Mouse (Mus musculus): ENCODE measurements around the gene Fxyd2. TPM values are rescaled to one million over a fixed set of nuclear protein-coding genes. Genes with fewer than 3 reads are reported as not detected.

The Fxyd2 gene
- polyA plus RNA-seq, 1 experiment = 0.07 TPM

- Histone ChIP-seq H3K4me3 (no peak overlapping the region), H3K4me2 (ENCODE audit: low read depth) (no peak overlapping the region), H3K27me3 (ENCODE audit: control insufficient read depth, insufficient read depth, insufficient read length) (no peaks in the 10 kb centered on the region), H3K79me2 (ENCODE audit: control insufficient read depth, insufficient read depth) (no peaks in the 10 kb centered on the region), H3ac (ENCODE audit: control insufficient read depth, insufficient read length) (no peak overlapping the region), H3K36me3 (ENCODE audit: control insufficient read depth, insufficient read depth) (no peaks in the 10 kb centered on the region)
- TF ChIP-seq TCF12 (IDR thresholded peaks at IDR 0.05; ENCODE audit: insufficient read depth, poor library complexity, severe bottlenecking) (no peak), SRF (IDR thresholded peaks at IDR 0.05; ENCODE audit: control insufficient read depth, insufficient read length, low read depth) (no peak), MAX (IDR thresholded peaks at IDR 0.05; ENCODE audit: low read depth) (no peak), POLR2A (IDR thresholded peaks at IDR 0.05; ENCODE audit: insufficient read length, low read depth) (no peak), POLR2AphosphoS2 (IDR thresholded peaks at IDR 0.05; ENCODE audit: insufficient read length, low read depth) (no peak), E2F4 (IDR thresholded peaks at IDR 0.05; ENCODE audit: insufficient read depth) (no peak), TCF3 (IDR thresholded peaks at IDR 0.05; ENCODE audit: insufficient read length, low read depth) (no peak), USF1 (IDR thresholded peaks at IDR 0.05; ENCODE audit: low read depth) (no peak), REST (IDR thresholded peaks at IDR 0.05; ENCODE audit: insufficient read depth, insufficient read length) (no peak), CEBPB (IDR thresholded peaks at IDR 0.05; ENCODE audit: insufficient read depth, poor library complexity, severe bottlenecking) (no peak)
Measured at GRCm38 (mm10) chr9:45401851-45402250, 2.4 kb downstream of the Fxyd2 start.

- TF ChIP-seq TCF12 (IDR thresholded peaks at IDR 0.05; ENCODE audit: insufficient read depth, poor library complexity, severe bottlenecking) (no peak), E2F4 (IDR thresholded peaks at IDR 0.05; ENCODE audit: insufficient read depth) (no peak), SRF (IDR thresholded peaks at IDR 0.05; ENCODE audit: control insufficient read depth, insufficient read length, low read depth) (no peak), MYOD1 (IDR thresholded peaks at IDR 0.05; ENCODE audit: control insufficient read depth in 1 of 3, insufficient read length in 2 of 3, low read depth in 2 of 3) (no peak), CEBPB (IDR thresholded peaks at IDR 0.05; ENCODE audit: insufficient read depth, poor library complexity, severe bottlenecking) (no peak), MYOG (IDR thresholded peaks at IDR 0.05; ENCODE audit: control insufficient read depth in 1 of 3, insufficient read depth in 1 of 3, insufficient read length in 2 of 3, low read depth in 2 of 3) (no peak), USF1 (IDR thresholded peaks at IDR 0.05; ENCODE audit: low read depth) (no peak), REST (IDR thresholded peaks at IDR 0.05; ENCODE audit: insufficient read depth, insufficient read length) (no peak), POLR2A (IDR thresholded peaks at IDR 0.05; ENCODE audit: insufficient read length, low read depth) (no peak), POLR2AphosphoS2 (IDR thresholded peaks at IDR 0.05; ENCODE audit: insufficient read length, low read depth) (no peak)
- no peaks in the 10 kb centered on the region for H3K27me3 ChIP-seq (ENCODE audit: control insufficient read depth, insufficient read depth, insufficient read length)
- no peaks in the 10 kb centered on the region for H3K36me3 ChIP-seq (ENCODE audit: control insufficient read depth, insufficient read depth)
- no peak overlapping the region for H3K4me3 ChIP-seq
- H3K4me2 ChIP-seq (ENCODE audit: low read depth) = no peak overlapping the region
- H3ac ChIP-seq (ENCODE audit: control insufficient read depth, insufficient read length) = no peak overlapping the region
- H3K79me2 ChIP-seq (ENCODE audit: control insufficient read depth, insufficient read depth) = no peaks in the 10 kb centered on the region
Measured at GRCm38 (mm10) chr9:45402957-45403356, 3.5 kb downstream of the Fxyd2 start.

- Histone ChIP-seq H3K4me3 (no peak overlapping the region), H3K27me3 (ENCODE audit: control insufficient read depth, insufficient read depth, insufficient read length) (no peaks in the 10 kb centered on the region), H3K4me2 (ENCODE audit: low read depth) (no peak overlapping the region), H3ac (ENCODE audit: control insufficient read depth, insufficient read length) (no peak overlapping the region), H3K79me2 (ENCODE audit: control insufficient read depth, insufficient read depth) (no peaks in the 10 kb centered on the region), H3K36me3 (ENCODE audit: control insufficient read depth, insufficient read depth) (no peaks in the 10 kb centered on the region)
- no peak for TF ChIP-seq REST (IDR thresholded peaks at IDR 0.05; ENCODE audit: insufficient read depth, insufficient read length)
- TF ChIP-seq USF1 (IDR thresholded peaks at IDR 0.05; ENCODE audit: low read depth) = no peak
- TF ChIP-seq E2F4 (IDR thresholded peaks at IDR 0.05; ENCODE audit: insufficient read depth) = no peak
- no peak for TF ChIP-seq CEBPB (IDR thresholded peaks at IDR 0.05; ENCODE audit: insufficient read depth, poor library complexity, severe bottlenecking)
- no peak for TF ChIP-seq TCF3 (IDR thresholded peaks at IDR 0.05; ENCODE audit: insufficient read length, low read depth)
- TF ChIP-seq MAX (IDR thresholded peaks at IDR 0.05; ENCODE audit: low read depth) = no peak
- TF ChIP-seq TCF12 (IDR thresholded peaks at IDR 0.05; ENCODE audit: insufficient read depth, poor library complexity, severe bottlenecking) = no peak
- no peak for TF ChIP-seq POLR2AphosphoS2 (IDR thresholded peaks at IDR 0.05; ENCODE audit: insufficient read length, low read depth)
- no peak for TF ChIP-seq MYOG (IDR thresholded peaks at IDR 0.05; ENCODE audit: control insufficient read depth in 1 of 3, insufficient read depth in 1 of 3, insufficient read length in 2 of 3, low read depth in 2 of 3)
- TF ChIP-seq MYOD1 (IDR thresholded peaks at IDR 0.05; ENCODE audit: control insufficient read depth in 1 of 3, insufficient read length in 2 of 3, low read depth in 2 of 3) = no peak
- TF ChIP-seq POLR2A (IDR thresholded peaks at IDR 0.05; ENCODE audit: insufficient read length, low read depth) = no peak
- no peak for TF ChIP-seq SRF (IDR thresholded peaks at IDR 0.05; ENCODE audit: control insufficient read depth, insufficient read length, low read depth)
Measured at GRCm38 (mm10) chr9:45405694-45406093, 6.2 kb downstream of the Fxyd2 start.

- no peaks in the 10 kb centered on the region for H3K27me3 ChIP-seq (ENCODE audit: control insufficient read depth, insufficient read depth, insufficient read length)
Measured at GRCm38 (mm10) chr9:45406808-45407207, 7.3 kb downstream of the Fxyd2 start.

More at GRCm38 (mm10) chr9:45406808-45407207, 7.3 kb downstream of the Fxyd2 start:
- Histone ChIP-seq H3ac (ENCODE audit: control insufficient read depth, insufficient read length) (no peak overlapping the region), H3K79me2 (ENCODE audit: control insufficient read depth, insufficient read depth) (no peaks in the 10 kb centered on the region), H3K36me3 (ENCODE audit: control insufficient read depth, insufficient read depth) (no peaks in the 10 kb centered on the region), H3K4me2 (ENCODE audit: low read depth) (no peak overlapping the region), H3K4me3 (no peak overlapping the region)
- TF ChIP-seq E2F4 (IDR thresholded peaks at IDR 0.05; ENCODE audit: insufficient read depth) (no peak), CEBPB (IDR thresholded peaks at IDR 0.05; ENCODE audit: insufficient read depth, poor library complexity, severe bottlenecking) (no peak), MYOD1 (IDR thresholded peaks at IDR 0.05; ENCODE audit: control insufficient read depth in 1 of 3, insufficient read length in 2 of 3, low read depth in 2 of 3) (no peak), SRF (IDR thresholded peaks at IDR 0.05; ENCODE audit: control insufficient read depth, insufficient read length, low read depth) (no peak), REST (IDR thresholded peaks at IDR 0.05; ENCODE audit: insufficient read depth, insufficient read length) (no peak), USF1 (IDR thresholded peaks at IDR 0.05; ENCODE audit: low read depth) (no peak), POLR2AphosphoS2 (IDR thresholded peaks at IDR 0.05; ENCODE audit: insufficient read length, low read depth) (no peak), MAX (IDR thresholded peaks at IDR 0.05; ENCODE audit: low read depth) (no peak), TCF3 (IDR thresholded peaks at IDR 0.05; ENCODE audit: insufficient read length, low read depth) (no peak), POLR2A (IDR thresholded peaks at IDR 0.05; ENCODE audit: insufficient read length, low read depth) (no peak), TCF12 (IDR thresholded peaks at IDR 0.05; ENCODE audit: insufficient read depth, poor library complexity, severe bottlenecking) (no peak), MYOG (IDR thresholded peaks at IDR 0.05; ENCODE audit: control insufficient read depth in 1 of 3, insufficient read depth in 1 of 3, insufficient read length in 2 of 3, low read depth in 2 of 3) (no peak)
